Mouse (Mus musculus): ENCODE measurements around the gene Edem2. TPM values are rescaled to one million over a fixed set of nuclear protein-coding genes. Genes with fewer than 3 reads are reported as not detected.
A peak's percentile ranks its signal among the peaks of the same experiment; 100 is the strongest.
"Not testable (repeated sequence)": the region's sequence is repeated elsewhere in the genome, so short reads cannot be mapped to it uniquely, and the experiment has no call there.

The Edem2 gene
- polyA plus RNA-seq, 1 experiment from 2014 or later, result 28.6 TPM

- not testable (repeated sequence) for H3K4me3 ChIP-seq (ENCODE audit: low read depth, low read length); H3K4me2 ChIP-seq; H3K27me3 ChIP-seq (ENCODE audit: control insufficient read depth, insufficient read depth, low read length); H3K27ac ChIP-seq (ENCODE audit: low read depth, low read length); H3K4me1 ChIP-seq (ENCODE audit: control insufficient read depth, insufficient read depth, low read length); H3K9ac ChIP-seq (ENCODE audit: low read depth, low read length); H3K9me3 ChIP-seq (replicated peaks; ENCODE audit: control insufficient read depth, low read length); ATAC-seq (replicated peaks; ENCODE audit: insufficient number of reproducible peaks, low FRiP score, low TSS enrichment); H3K36me3 ChIP-seq (ENCODE audit: control insufficient read depth, insufficient read depth, low read length)
- WGBS (ENCODE audit: insufficient replicate concordance), result 84% methylated on average over 6 of the region's 6 CpGs
Observed at GRCm38 (mm10) chr2:155698443-155698842, 30.8 kb downstream of the Edem2 start.

- Histone ChIP-seq H3K27ac (ENCODE audit: low read depth, low read length) (no peak overlapping the region), H3K4me3 (ENCODE audit: low read depth, low read length) (no peak overlapping the region), H3K36me3 (ENCODE audit: control insufficient read depth, insufficient read depth, low read length) (0 out of 2 replicates have a peak, but pooled peaks cover 2% of the 10 kb centered on the region), H3K4me1 (ENCODE audit: control insufficient read depth, insufficient read depth, low read length) (no peaks in the 10 kb centered on the region), H3K9ac (ENCODE audit: low read depth, low read length) (no peak overlapping the region), H3K27me3 (ENCODE audit: control insufficient read depth, insufficient read depth, low read length) (no peaks in the 10 kb centered on the region), H3K9me3 (replicated peaks; ENCODE audit: control insufficient read depth, low read length) (no peaks in the 10 kb centered on the region), H3K4me2 (no peak overlapping the region)
- no peak for ATAC-seq (replicated peaks; ENCODE audit: insufficient number of reproducible peaks, low FRiP score, low TSS enrichment)
- 64% methylated on average over 7 of the region's 7 CpGs for WGBS (ENCODE audit: insufficient replicate concordance)
Observed at GRCm38 (mm10) chr2:155696851-155697250, 32.4 kb downstream of the Edem2 start.

GRCm38 (mm10) chr2:155696091-155696558 lies 33.1 kb downstream of the Edem2 start:
- Histone ChIP-seq H3K27me3 (ENCODE audit: control insufficient read depth, insufficient read depth, low read length) (no peaks in the 10 kb centered on the region), H3K4me1 (ENCODE audit: control insufficient read depth, insufficient read depth, low read length) (peaks cover 2% of the 10 kb centered on the region; the same call in 1 of the 2 replicates), H3K27ac (ENCODE audit: low read depth, low read length) (no peak overlapping the region), H3K36me3 (ENCODE audit: control insufficient read depth, insufficient read depth, low read length) (0 out of 2 replicates have a peak, but pooled peaks cover under 1% of the 10 kb centered on the region), H3K4me3 (ENCODE audit: low read depth, low read length) (no peak overlapping the region), H3K4me2 (no peak overlapping the region), H3K9ac (ENCODE audit: low read depth, low read length) (no peak overlapping the region), H3K9me3 (replicated peaks; ENCODE audit: control insufficient read depth, low read length) (no peaks in the 10 kb centered on the region)
- no peak for ATAC-seq (replicated peaks; ENCODE audit: insufficient number of reproducible peaks, low FRiP score, low TSS enrichment)
- 13% methylated on average over 7 of the region's 7 CpGs for WGBS (ENCODE audit: insufficient replicate concordance)

- no peak overlapping the region for H3K4me3 ChIP-seq (ENCODE audit: low read depth, low read length)
- H3K9ac ChIP-seq (ENCODE audit: low read depth, low read length), result no peak overlapping the region
- no peaks in the 10 kb centered on the region for H3K9me3 ChIP-seq (replicated peaks; ENCODE audit: control insufficient read depth, low read length)
- H3K27me3 ChIP-seq (ENCODE audit: control insufficient read depth, insufficient read depth, low read length), result no peaks in the 10 kb centered on the region
- peaks cover 6% of the 10 kb centered on the region; the same call in 1 of the 2 replicates for H3K4me1 ChIP-seq (ENCODE audit: control insufficient read depth, insufficient read depth, low read length)
- no peaks in the 10 kb centered on the region for H3K36me3 ChIP-seq (ENCODE audit: control insufficient read depth, insufficient read depth, low read length)
- no peak overlapping the region for H3K4me2 ChIP-seq
- H3K27ac ChIP-seq (ENCODE audit: low read depth, low read length), result no peak overlapping the region
- no peak for ATAC-seq (replicated peaks; ENCODE audit: insufficient number of reproducible peaks, low FRiP score, low TSS enrichment)
- WGBS (ENCODE audit: insufficient replicate concordance), result 60% methylated on average over 3 of the region's 3 CpGs
Observed at GRCm38 (mm10) chr2:155695316-155695715, 34.0 kb downstream of the Edem2 start.

GRCm38 (mm10) chr2:155694564-155694963 lies 34.7 kb downstream of the Edem2 start:
- Histone ChIP-seq H3K9ac (ENCODE audit: low read depth, low read length) (no peak overlapping the region), H3K4me2 (no peak overlapping the region), H3K4me3 (ENCODE audit: low read depth, low read length) (no peak overlapping the region), H3K9me3 (replicated peaks; ENCODE audit: control insufficient read depth, low read length) (no peaks in the 10 kb centered on the region), H3K4me1 (ENCODE audit: control insufficient read depth, insufficient read depth, low read length) (peaks cover 6% of the 10 kb centered on the region; the same call in 1 of the 2 replicates), H3K36me3 (ENCODE audit: control insufficient read depth, insufficient read depth, low read length) (no peaks in the 10 kb centered on the region), H3K27me3 (ENCODE audit: control insufficient read depth, insufficient read depth, low read length) (no peaks in the 10 kb centered on the region), H3K27ac (ENCODE audit: low read depth, low read length) (no peak overlapping the region)
- ATAC-seq (replicated peaks; ENCODE audit: insufficient number of reproducible peaks, low FRiP score, low TSS enrichment), result no peak
- WGBS (ENCODE audit: insufficient replicate concordance), result 69% methylated on average over 2 of the region's 2 CpGs

GRCm38 (mm10) chr2:155693136-155693535 lies 36.1 kb downstream of the Edem2 start:
- no peak overlapping the region for H3K9ac ChIP-seq (ENCODE audit: low read depth, low read length)
- H3K27ac ChIP-seq (ENCODE audit: low read depth, low read length), result no peak overlapping the region
- WGBS (ENCODE audit: insufficient replicate concordance), result 74% methylated on average over 4 of the region's 4 CpGs
- no peak overlapping the region for H3K4me2 ChIP-seq
- ATAC-seq (replicated peaks; ENCODE audit: insufficient number of reproducible peaks, low FRiP score, low TSS enrichment), result no peak
- no peak overlapping the region for H3K4me3 ChIP-seq (ENCODE audit: low read depth, low read length)
- no peaks in the 10 kb centered on the region for H3K36me3 ChIP-seq (ENCODE audit: control insufficient read depth, insufficient read depth, low read length)
- H3K27me3 ChIP-seq (ENCODE audit: control insufficient read depth, insufficient read depth, low read length), result no peaks in the 10 kb centered on the region
- H3K9me3 ChIP-seq (replicated peaks; ENCODE audit: control insufficient read depth, low read length), result no peaks in the 10 kb centered on the region
- peaks cover 6% of the 10 kb centered on the region; the same call in 1 of the 2 replicates for H3K4me1 ChIP-seq (ENCODE audit: control insufficient read depth, insufficient read depth, low read length)

GRCm38 (mm10) chr2:155691723-155692493 lies 37.4 kb downstream of the Edem2 start, which contains the start of gene Trpc4ap:
Gene Trpc4ap, minus strand, starts transcription at chr2:155692384.
- peak; percentile 93 for ATAC-seq (replicated peaks; ENCODE audit: insufficient number of reproducible peaks, low FRiP score, low TSS enrichment)
- WGBS (ENCODE audit: insufficient replicate concordance), result under 1% methylated on average over 72 of the region's 72 CpGs
- peaks cover 6% of the 10 kb centered on the region; the same call in 1 of the 2 replicates for H3K4me1 ChIP-seq (ENCODE audit: control insufficient read depth, insufficient read depth, low read length)
- H3K9me3 ChIP-seq (replicated peaks; ENCODE audit: control insufficient read depth, low read length), result no peaks in the 10 kb centered on the region
- peak within 1 kb of the TSS; percentile 97 for H3K4me3 ChIP-seq (ENCODE audit: low read depth, low read length)
- peak within 1 kb of the TSS; percentile 88 for H3K27ac ChIP-seq (ENCODE audit: low read depth, low read length)
- peak within 1 kb of the TSS; percentile 92 for H3K9ac ChIP-seq (ENCODE audit: low read depth, low read length)
- H3K4me2 ChIP-seq, result peak within 1 kb of the TSS; percentile 79
- no peaks in the 10 kb centered on the region for H3K36me3 ChIP-seq (ENCODE audit: control insufficient read depth, insufficient read depth, low read length)
- no peaks in the 10 kb centered on the region for H3K27me3 ChIP-seq (ENCODE audit: control insufficient read depth, insufficient read depth, low read length)

- H3K27ac ChIP-seq (ENCODE audit: low read depth, low read length), result peak overlapping the region; percentile 88; the same call in 1 of the 2 replicates
- H3K9me3 ChIP-seq (replicated peaks; ENCODE audit: control insufficient read depth, low read length), result no peaks in the 10 kb centered on the region
- H3K9ac ChIP-seq (ENCODE audit: low read depth, low read length), result peak overlapping the region; percentile 92
- H3K4me1 ChIP-seq (ENCODE audit: control insufficient read depth, insufficient read depth, low read length), result peaks cover 6% of the 10 kb centered on the region; the same call in 1 of the 2 replicates
- 9% methylated on average over 8 of the region's 8 CpGs for WGBS (ENCODE audit: insufficient replicate concordance)
- H3K4me2 ChIP-seq, result peak overlapping the region; percentile 79
- H3K36me3 ChIP-seq (ENCODE audit: control insufficient read depth, insufficient read depth, low read length), result no peaks in the 10 kb centered on the region
- no peaks in the 10 kb centered on the region for H3K27me3 ChIP-seq (ENCODE audit: control insufficient read depth, insufficient read depth, low read length)
- ATAC-seq (replicated peaks; ENCODE audit: insufficient number of reproducible peaks, low FRiP score, low TSS enrichment), result no peak
- H3K4me3 ChIP-seq (ENCODE audit: low read depth, low read length), result peak overlapping the region; percentile 97
Observed at GRCm38 (mm10) chr2:155691336-155691722, 37.9 kb downstream of the Edem2 start.
